Mouse (Mus musculus) MEL (cell line): ENCODE measurements at regions not wholly inside any gene's neighbourhood (a gene's known extent, or its start where the extent isn't known, plus 50 kb on each side); places are given as distances from the start of the nearest gene placed in this dataset.

Source experiments
- CTCF ChIP-seq, 3 experiments: IDR thresholded peaks in 2 of 3; conservative IDR thresholded peaks in 1 of 3; 2 replicates each; pipeline ENCODE4 v1.5.1; 2011 to 2012; ENCODE audit warnings: low read length in 3 of 3, low read depth in 2 of 3, mild to moderate bottlenecking in 2 of 3, improper control_type of control experiment in 1 of 3, inconsistent platforms in 1 of 3, mixed read lengths in 1 of 3, moderate library complexity in 1 of 3; ENCODE audit not compliant: control insufficient read depth in 1 of 3, insufficient read depth in 1 of 3, poor library complexity in 1 of 3, severe bottlenecking in 1 of 3
- E2F4 ChIP-seq: IDR thresholded peaks from 2 replicates; pipeline ENCODE4 v1.6.1; 2011; ENCODE audit warnings: low read depth, low read length, improper control_type of control experiment, borderline replicate concordance
- ELF1 ChIP-seq: IDR thresholded peaks from 2 replicates; pipeline ENCODE4 v1.6.1; 2014; ENCODE audit warnings: low read depth, mild to moderate bottlenecking, inconsistent platforms, low read length, improper control_type of control experiment, moderate library complexity
- EP300 ChIP-seq, 2 experiments: IDR thresholded peaks; 2 replicates each; pipeline ENCODE4 v1.6.1; 2011; ENCODE audit warnings: improper control_type of control experiment in 2 of 2, low read length in 2 of 2, low read depth in 1 of 2, mild to moderate bottlenecking in 1 of 2
- GATA1 ChIP-seq: IDR thresholded peaks from 2 replicates; pipeline ENCODE4 v1.6.1; 2011; ENCODE audit warnings: low read depth, low read length, improper control_type of control experiment
- HCFC1 ChIP-seq: IDR thresholded peaks from 2 replicates; pipeline ENCODE4 v1.6.1; 2012; ENCODE audit warnings: low read depth, mild to moderate bottlenecking, inconsistent platforms, low read length, improper control_type of control experiment, moderate library complexity
- MAFK ChIP-seq: IDR thresholded peaks from 2 replicates; pipeline ENCODE4 v1.6.1; 2011; ENCODE audit warnings: low read depth, mild to moderate bottlenecking, low read length, improper control_type of control experiment, borderline replicate concordance
- POLR2A ChIP-seq, 2 experiments: IDR thresholded peaks; 2 replicates each; pipeline ENCODE4 v1.6.1; 2011 to 2012; ENCODE audit warnings: low read length in 2 of 2, mild to moderate bottlenecking in 2 of 2, control low read depth in 1 of 2, improper control_type of control experiment in 1 of 2, low read depth in 1 of 2, moderate library complexity in 1 of 2; ENCODE audit not compliant: control insufficient read depth in 1 of 2, insufficient read depth in 1 of 2, poor library complexity in 1 of 2
- POLR2AphosphoS2 ChIP-seq: IDR thresholded peaks from 2 replicates; pipeline ENCODE4 v1.6.1; 2011; ENCODE audit warnings: low read length, improper control_type of control experiment
- TBP ChIP-seq: IDR thresholded peaks from 2 replicates; pipeline ENCODE4 v1.8.0; 2011; ENCODE audit warnings: low read depth, low read length, improper control_type of control experiment
- ZNF384 ChIP-seq: IDR thresholded peaks from 2 replicates; pipeline ENCODE4 v1.6.1; 2012; ENCODE audit warnings: low read depth, mild to moderate bottlenecking, inconsistent platforms, low read length, improper control_type of control experiment

DNA sequence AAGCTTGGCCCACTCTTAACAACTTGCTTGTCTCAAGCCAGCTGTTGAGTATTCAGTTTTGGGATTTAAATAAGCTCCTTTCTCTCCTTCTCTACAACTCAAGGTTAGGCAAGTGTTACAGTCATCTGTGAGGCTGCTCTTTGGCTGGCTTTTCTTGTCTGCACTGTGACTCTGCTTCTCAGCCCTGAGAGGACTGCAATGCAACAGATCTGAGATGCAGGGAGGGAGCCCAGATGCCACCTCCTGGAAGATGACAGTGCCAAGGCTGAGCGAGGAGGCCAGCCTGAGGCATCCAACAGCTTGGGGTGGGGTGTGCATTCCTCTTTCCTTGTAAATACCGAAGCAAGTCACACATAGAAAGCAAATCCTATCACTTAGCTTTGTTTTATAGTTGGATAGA is 86.2 kb upstream of the Arhgap32 start:
- TF ChIP-seq ELF1 = no peak
- no peak for TF ChIP-seq CTCF (IDR thresholded peaks at IDR 0.05 in 2 of 3, conservative IDR thresholded peaks at IDR 0.05 in 1 of 3; ENCODE audit: control insufficient read depth in 1 of 3, insufficient read depth in 1 of 3, low read depth in 2 of 3, low read length in 3 of 3, poor library complexity in 1 of 3, severe bottlenecking in 1 of 3)
- TF ChIP-seq MAFK = no peak
- no peak for TF ChIP-seq HCFC1
- no peak for TF ChIP-seq EP300 (IDR thresholded peaks at IDR 0.05; ENCODE audit: low read depth in 1 of 2, low read length in 2 of 2)
- no peak for TF ChIP-seq POLR2AphosphoS2
- no peak for TF ChIP-seq POLR2A (IDR thresholded peaks at IDR 0.05; ENCODE audit: control insufficient read depth in 1 of 2, insufficient read depth in 1 of 2, low read depth in 1 of 2, low read length in 2 of 2, poor library complexity in 1 of 2)
- TF ChIP-seq E2F4 = no peak
- TF ChIP-seq ZNF384 = no peak
- TF ChIP-seq GATA1 = no peak
- TF ChIP-seq TBP = no peak
